Mouse (Mus musculus) stomach, embryonic 14.5 days (tissue): ENCODE measurements around the gene Rhbg. TPM values are rescaled to one million over a fixed set of nuclear protein-coding genes. Genes with fewer than 3 reads are reported as not detected.
"Not testable (repeated sequence)": the region's sequence is repeated elsewhere in the genome, so short reads cannot be mapped to it uniquely, and the experiment has no call there.

Experiments used
- ATAC-seq: fragments of 200-750 bp; cut with Nextera tagmentation; 2 replicates; pipeline ENCODE4 v1.8.0; 2017; ENCODE audit warnings: low read depth, moderate TSS enrichment; ENCODE audit not compliant: insufficient number of reproducible peaks, insufficient read depth, low FRiP score
- H3K27ac ChIP-seq: fragments of 300-500 bp; sonication (generic); 2 replicates; pipeline ENCODE4 v1.5.1; 2014; ENCODE audit warnings: mild to moderate bottlenecking, low read length, moderate library complexity, mixed read lengths
- H3K27me3 ChIP-seq: fragments of 300-500 bp; sonication (generic); 2 replicates; pipeline ENCODE4 v1.6.1; 2014; ENCODE audit warnings: low read length, control low read depth, mixed read lengths; ENCODE audit not compliant: control insufficient read depth, insufficient read depth
- H3K36me3 ChIP-seq: fragments of 300-500 bp; sonication (generic); 2 replicates; pipeline ENCODE4 v1.6.1; 2014; ENCODE audit warnings: mild to moderate bottlenecking, control low read depth, low read length, moderate library complexity, mixed read lengths; ENCODE audit not compliant: control insufficient read depth, insufficient read depth
- H3K4me1 ChIP-seq: fragments of 300-500 bp; sonication (generic); 2 replicates; pipeline ENCODE4 v1.6.1; 2014; ENCODE audit warnings: low read length, control low read depth, mixed read lengths; ENCODE audit not compliant: control insufficient read depth, insufficient read depth
- H3K4me2 ChIP-seq: fragments of 300-500 bp; sonication (generic); replicated peaks from 2 replicates; pipeline ENCODE4 v1.6.1; 2014; ENCODE audit warnings: low read depth, low read length, control low read depth
- H3K4me3 ChIP-seq: fragments of 300-500 bp; sonication (generic); 2 replicates; pipeline ENCODE4 v1.5.1; 2014; ENCODE audit warnings: low read depth, low read length, control low read depth
- H3K9ac ChIP-seq: fragments of 300-500 bp; sonication (generic); replicated peaks from 2 replicates; pipeline ENCODE4 v1.6.1; 2014; ENCODE audit warnings: low read depth, mild to moderate bottlenecking, control low read depth, low read length, moderate library complexity, mixed read lengths
- H3K9me3 ChIP-seq: fragments of 300-500 bp; sonication (generic); 2 replicates; pipeline ENCODE4 v1.6.1; 2016; ENCODE audit warnings: low read depth, low read length, control low read depth; ENCODE audit not compliant: control insufficient read depth
- WGBS: fragments of 180-500 bp; shearing (Covaris S2); extraction: QIAGEN DNeasy Blood & Tissue Kit; methylation state at CpG from one replicate; pipeline ENCODE4 v1.1.7; 2014; 5-methylcytosine and 5-hydroxymethylcytosine counted together
- polyA plus RNA-seq: library from polyadenylated mRNA; unstranded; fragments of >200 nt; fragmentation: Nextera tagmentation; extraction: Ambion mirVana; gene quantifications from 2 replicates; pipeline ENCODE4 v1.2.1, GENCODE M21; 2014

Gene Rhbg
- polyA plus RNA-seq, 1 experiment from 2014 or later, result 3.2 TPM

DNA sequence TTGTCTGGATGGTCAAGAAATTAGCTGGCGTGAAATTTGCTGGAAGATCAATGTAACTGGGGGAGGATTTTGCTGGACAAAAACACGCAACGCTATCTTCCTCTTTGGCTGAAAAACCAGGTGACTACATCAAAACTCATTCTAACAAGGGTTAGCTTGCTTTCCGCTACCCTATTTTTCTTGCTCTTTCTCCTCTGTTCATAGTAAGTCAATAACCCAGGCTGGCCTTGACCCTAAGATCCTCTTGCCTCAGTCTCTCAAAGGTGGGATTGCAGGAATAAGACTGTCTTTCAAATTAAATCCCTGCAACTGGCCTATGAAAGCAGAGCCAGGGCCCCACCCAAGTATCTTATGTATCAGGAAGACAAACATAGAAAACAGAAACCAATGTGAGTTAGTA is 32.6 kb upstream of the Rhbg start, which contains the start of gene Gm38392:
TSS of gene Gm38392 (minus strand) at position 101 of the 400 bp plus-strand sequence.
- WGBS, result 97% methylated on average over 4 of the region's 4 CpGs
- no peak within 1 kb of the TSS for H3K27ac ChIP-seq
- no peak for ATAC-seq

DNA sequence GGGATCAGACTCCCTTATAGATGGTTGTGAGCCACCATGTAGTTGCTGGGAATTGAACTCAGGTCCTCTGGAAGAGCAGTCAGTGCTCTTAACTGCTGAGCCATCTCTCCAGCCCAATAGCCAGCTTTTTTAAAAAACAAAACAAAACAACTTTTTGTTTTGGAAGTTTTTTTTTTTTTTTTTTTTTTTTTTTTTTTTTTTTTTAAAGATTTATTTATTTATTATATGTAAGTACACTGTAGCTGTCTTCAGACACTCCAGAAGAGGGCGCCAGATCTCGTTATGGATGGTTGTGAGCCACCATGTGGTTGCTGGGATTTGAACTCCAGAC is 31.0 kb upstream of the Rhbg start:
- not testable (repeated sequence) for H3K4me3 ChIP-seq, H3K27me3 ChIP-seq, H3K4me2 ChIP-seq, H3K9me3 ChIP-seq, ATAC-seq, H3K4me1 ChIP-seq, H3K36me3 ChIP-seq, H3K27ac ChIP-seq, H3K9ac ChIP-seq
- WGBS, result no CpG with 5 or more reads among the region's 2 CpGs

More for the DNA sequence above, 32.6 kb upstream of the Rhbg start, which contains the start of gene Gm38392:
- H3K9ac ChIP-seq, result no peak within 1 kb of the TSS
- no peak within 1 kb of the TSS for H3K4me2 ChIP-seq
- H3K27me3 ChIP-seq, result no peaks in the 10 kb centered on the region
- H3K9me3 ChIP-seq, result no peaks in the 10 kb centered on the region
- H3K4me3 ChIP-seq, result no peak within 1 kb of the TSS
- no peaks in the 10 kb centered on the region for H3K36me3 ChIP-seq
- H3K4me1 ChIP-seq, result no peaks in the 10 kb centered on the region

DNA sequence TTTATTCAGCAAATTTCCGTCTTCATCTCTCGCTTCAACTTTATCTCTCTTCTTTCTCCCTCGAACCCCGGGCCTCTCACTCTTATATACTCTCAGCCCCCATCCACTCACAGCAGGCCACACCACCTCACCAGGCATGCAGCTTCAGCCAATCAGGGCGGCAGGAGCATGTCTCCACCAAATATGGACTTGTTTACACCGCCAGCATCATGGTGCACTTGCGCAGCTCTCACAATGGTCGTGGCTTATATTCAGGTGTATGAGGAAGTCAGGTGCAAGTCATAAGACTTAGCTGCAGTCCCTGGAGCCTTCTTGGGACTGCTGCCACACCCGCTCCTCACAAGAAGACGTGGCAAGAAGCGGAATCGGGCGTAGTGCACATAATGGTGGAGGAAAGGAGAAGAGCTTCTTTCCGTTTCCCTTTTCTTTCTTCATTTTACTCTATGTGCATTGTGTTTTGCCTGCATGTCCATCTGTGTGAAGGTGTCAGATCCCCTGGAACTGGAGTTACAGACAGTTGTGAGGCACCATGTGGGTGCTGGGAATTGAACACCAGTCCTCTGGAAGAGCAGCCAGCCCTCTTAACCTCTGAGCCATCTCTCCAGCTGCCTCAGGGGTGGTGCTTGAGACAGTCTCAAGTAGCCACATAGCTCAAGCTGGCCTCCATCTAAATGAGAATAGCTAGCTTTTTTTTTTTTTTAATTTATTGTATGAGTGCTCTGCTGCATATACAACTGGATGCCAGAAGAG is 30.5 kb upstream of the Rhbg start:
- not testable (repeated sequence) for H3K36me3 ChIP-seq, H3K4me3 ChIP-seq, H3K27ac ChIP-seq, H3K4me2 ChIP-seq, H3K9me3 ChIP-seq, ATAC-seq, H3K27me3 ChIP-seq, H3K4me1 ChIP-seq, H3K9ac ChIP-seq
- WGBS, result 95% methylated on average over 14 of the region's 14 CpGs

DNA sequence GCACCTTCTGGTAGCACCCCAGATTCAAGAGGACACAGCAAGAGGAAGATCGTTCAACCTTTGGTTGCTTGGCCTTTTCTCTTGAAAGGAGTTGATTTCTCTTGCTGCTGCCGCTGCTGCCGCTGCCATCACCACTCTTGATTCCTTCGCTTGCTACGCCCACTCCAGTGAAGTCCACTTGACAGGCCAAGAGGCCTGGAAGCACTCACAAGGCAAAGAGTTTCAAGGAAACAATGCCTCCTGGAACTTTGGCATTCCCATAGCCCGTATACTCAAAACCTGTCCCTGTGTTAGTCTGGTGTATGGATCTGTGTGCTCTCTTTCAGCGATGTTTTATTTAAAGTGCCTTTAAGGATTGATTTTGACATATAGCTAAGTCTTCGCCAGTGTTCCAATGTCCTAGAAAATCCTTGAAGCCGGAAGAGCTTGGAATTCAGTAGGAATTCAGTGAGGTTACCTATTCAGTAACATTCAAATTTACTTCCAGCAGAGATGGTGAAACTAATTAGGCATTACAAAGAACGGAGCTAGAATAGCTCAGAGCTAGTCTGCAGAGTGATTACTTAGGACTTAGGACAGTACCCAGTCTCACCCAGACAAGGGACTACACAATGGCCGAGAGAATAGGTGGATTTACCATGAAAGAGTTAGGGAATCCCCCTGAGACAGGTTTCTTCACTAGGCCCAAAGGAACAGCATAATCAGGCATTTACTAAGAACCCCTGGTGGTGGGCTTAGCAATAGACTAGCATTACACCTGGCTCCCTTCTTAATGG is 26.8 kb upstream of the Rhbg start:
- H3K27ac ChIP-seq, ATAC-seq: not testable (repeated sequence)
- WGBS, result 71% methylated on average over 11 of the region's 11 CpGs

DNA sequence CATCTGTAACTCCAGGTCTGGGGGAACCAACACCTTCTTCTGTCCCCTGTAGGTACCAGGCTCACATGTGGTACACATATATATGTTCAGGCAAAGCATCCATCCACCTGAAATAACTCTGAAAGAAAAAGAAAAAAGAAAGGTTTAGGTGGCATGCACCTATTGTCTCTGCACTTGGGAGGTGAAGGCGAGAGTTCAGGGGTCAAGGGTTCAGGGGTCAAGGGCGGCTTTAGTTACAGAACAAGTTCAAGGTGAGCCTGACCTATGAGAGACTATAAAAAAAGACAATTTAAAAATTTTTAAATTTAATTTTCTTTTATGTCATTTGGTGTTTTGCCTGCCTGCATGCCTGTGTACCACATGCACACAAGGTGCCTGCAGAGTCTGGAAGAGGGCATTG is 25.5 kb upstream of the Rhbg start:
- Histone ChIP-seq H3K9ac (no peak overlapping the region), H3K4me1 (no peaks in the 10 kb centered on the region), H3K27ac (no peak overlapping the region), H3K4me3 (no peak overlapping the region), H3K9me3 (no peaks in the 10 kb centered on the region), H3K4me2 (no peak overlapping the region), H3K36me3 (no peaks in the 10 kb centered on the region), H3K27me3 (no peaks in the 10 kb centered on the region)
- 80% methylated on average over 2 of the region's 2 CpGs for WGBS
- no peak for ATAC-seq

More for the DNA sequence above, 26.8 kb upstream of the Rhbg start:
- not testable (repeated sequence) for H3K9me3 ChIP-seq, H3K36me3 ChIP-seq, H3K4me2 ChIP-seq, H3K9ac ChIP-seq, H3K27me3 ChIP-seq, H3K4me3 ChIP-seq, H3K4me1 ChIP-seq

DNA sequence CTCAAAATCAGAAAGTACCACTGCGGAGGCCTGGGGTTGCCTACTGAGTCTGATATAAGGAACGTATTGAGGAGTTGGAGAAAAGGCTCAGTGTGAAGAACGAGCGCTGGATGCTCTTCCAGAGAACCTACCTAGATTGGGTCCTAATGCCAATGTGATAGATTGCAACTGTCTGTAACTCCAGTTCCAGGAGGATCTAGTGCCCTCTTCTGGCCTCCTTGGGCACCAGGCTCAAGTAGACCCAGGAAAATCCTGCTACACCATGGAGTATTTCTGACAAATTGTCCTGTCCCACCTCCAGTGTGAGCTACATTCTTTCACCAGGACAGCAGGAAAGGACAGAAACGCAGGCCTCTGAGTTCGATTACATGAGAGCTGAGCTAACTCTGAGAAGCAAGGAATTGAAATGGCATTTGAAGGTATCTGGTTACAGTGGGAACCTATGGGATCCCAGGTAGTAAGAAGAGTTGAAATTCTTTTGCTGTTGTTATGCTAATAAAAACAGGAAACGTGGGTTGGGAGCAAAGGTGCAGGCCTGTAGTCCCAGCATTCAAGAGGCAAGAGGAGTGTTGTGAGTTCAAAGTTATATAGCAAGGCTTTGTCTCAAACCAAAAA is 22.1 kb upstream of the Rhbg start:
- H3K36me3 ChIP-seq, result no peaks in the 10 kb centered on the region
- 40% methylated on average over 7 of the region's 7 CpGs for WGBS
- H3K4me3 ChIP-seq, result no peak overlapping the region
- H3K27ac ChIP-seq, result no peak overlapping the region
- no peaks in the 10 kb centered on the region for H3K9me3 ChIP-seq
- no peak overlapping the region for H3K4me2 ChIP-seq
- ATAC-seq, result no peak
- H3K9ac ChIP-seq, result no peak overlapping the region
- H3K27me3 ChIP-seq, result no peaks in the 10 kb centered on the region
- no peaks in the 10 kb centered on the region for H3K4me1 ChIP-seq

DNA sequence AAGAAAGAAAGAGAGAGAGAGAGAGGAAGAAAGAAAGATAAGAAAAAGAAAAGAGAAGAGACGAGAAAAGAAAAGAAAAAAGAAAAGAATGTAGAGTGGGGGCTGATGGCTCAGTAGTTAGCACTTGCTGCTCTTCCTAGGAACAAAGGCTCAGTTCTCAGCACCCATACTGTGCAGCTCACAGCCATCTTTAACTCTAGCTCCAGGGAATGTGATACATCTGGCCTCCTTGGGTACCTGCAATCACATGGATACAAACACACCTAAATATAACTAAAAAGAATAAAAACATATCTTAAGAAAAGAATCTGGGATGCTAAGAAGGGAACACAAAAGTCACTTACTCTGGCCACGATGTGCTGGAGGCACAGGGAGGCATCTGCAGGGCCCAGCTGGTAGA is 21.6 kb upstream of the Rhbg start:
- no peak overlapping the region for H3K4me2 ChIP-seq
- no peaks in the 10 kb centered on the region for H3K9me3 ChIP-seq
- ATAC-seq, result no peak
- H3K27ac ChIP-seq, result no peak overlapping the region
- no peak overlapping the region for H3K4me3 ChIP-seq
- H3K9ac ChIP-seq, result no peak overlapping the region
- H3K36me3 ChIP-seq, result no peaks in the 10 kb centered on the region
- WGBS, result 87% methylated on average over 2 of the region's 2 CpGs
- no peaks in the 10 kb centered on the region for H3K4me1 ChIP-seq
- H3K27me3 ChIP-seq, result no peaks in the 10 kb centered on the region

DNA sequence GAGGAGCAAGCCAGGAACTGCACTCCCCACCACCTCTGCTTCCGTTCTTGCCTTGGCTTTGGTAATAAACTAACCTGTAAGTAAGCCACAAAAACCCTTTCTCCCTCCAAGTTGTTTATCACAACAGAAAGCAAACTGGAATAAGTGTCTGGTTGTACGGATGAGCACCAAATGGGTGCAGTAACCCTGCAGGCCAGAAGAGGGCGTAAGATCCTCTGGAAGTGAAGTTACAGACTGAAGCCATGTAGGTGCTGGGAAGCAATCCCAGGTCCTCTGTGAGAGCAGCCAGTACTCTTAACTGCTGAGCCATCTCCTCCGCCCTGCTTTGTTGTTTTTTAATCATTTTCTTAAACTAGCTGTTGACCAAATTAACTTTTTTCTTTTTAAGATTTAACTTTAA is 19.5 kb upstream of the Rhbg start:
- ATAC-seq, result no peak
- Histone ChIP-seq H3K4me2 (no peak overlapping the region), H3K4me1 (no peaks in the 10 kb centered on the region), H3K27me3 (no peaks in the 10 kb centered on the region), H3K9ac (no peak overlapping the region), H3K36me3 (no peaks in the 10 kb centered on the region), H3K4me3 (no peak overlapping the region), H3K9me3 (no peaks in the 10 kb centered on the region), H3K27ac (no peak overlapping the region)
- 94% methylated on average over 4 of the region's 4 CpGs for WGBS
